10 mouse cellular contexts compared by ENCODE assay signal in the genomic region with DNA sequence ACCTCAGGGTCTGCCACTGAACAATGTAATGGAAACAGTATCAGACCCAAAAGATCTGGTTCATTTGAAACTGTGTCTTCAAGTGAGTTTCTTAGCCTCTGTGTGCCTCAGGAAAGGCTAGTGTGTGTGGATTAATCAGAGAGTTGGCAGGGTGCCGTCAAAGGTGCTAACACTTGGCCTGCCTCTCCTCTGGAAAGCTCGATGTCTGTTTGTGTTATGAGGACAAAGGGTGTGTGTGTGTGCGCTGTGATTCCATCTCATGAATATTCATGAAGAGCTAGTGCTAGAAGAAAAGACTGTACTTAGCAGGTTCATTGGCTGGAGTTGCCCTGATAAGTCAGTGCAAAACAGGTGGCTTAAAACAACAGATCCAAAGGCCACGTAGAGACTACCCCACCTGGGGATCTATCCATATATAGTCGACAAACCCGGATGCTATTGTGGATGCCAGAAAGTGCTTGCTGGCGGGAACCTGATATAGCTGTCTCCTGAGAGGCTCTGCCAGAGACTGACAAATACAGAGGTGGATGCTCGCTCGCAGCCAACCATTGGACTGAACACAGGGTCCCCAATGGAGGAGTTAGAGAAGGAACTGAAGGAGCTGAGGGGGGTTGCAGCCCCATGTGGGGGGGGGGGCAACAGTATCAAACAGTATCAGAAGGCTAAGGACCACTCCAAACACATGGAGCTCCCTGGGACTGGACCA. TPM values are rescaled to one million over a fixed set of nuclear protein-coding genes. Genes with fewer than 3 reads are reported as not detected.
DNase-seq lines count a peak whose midpoint lies in the region; ATAC-seq and TF ChIP-seq lines count a peak whose summit lies in the region.
"Had no signal": no experiment of that assay in that cellular context is flagged by ENCODE, and none has a peak within 500 bp of the region (broad histone marks: within the 10 kb centered on the region; RNA-seq: fewer than 3 reads in every experiment).

No protein-coding gene starts in this region.

- H3K9ac ChIP-seq in forebrain, embryonic 14.5 days (ENCODE audit: low read length): no peak overlapping the region; the same call in 1 of the 2 replicates
- H3K9ac ChIP-seq in hindbrain, embryonic 14.5 days: no peak overlapping the region
- H3K9ac ChIP-seq in neural tube, embryonic 13.5 days: no peak overlapping the region
- no peak overlapping the region for H3K9ac ChIP-seq in intestine, postnatal 0 days (ENCODE audit: low read depth, low read length)
- H3K9ac ChIP-seq: embryonic facial prominence, embryonic 13.5 days; limb, embryonic 15.5 days had no signal

- H3K27ac ChIP-seq in forebrain, embryonic 14.5 days (ENCODE audit: low read depth, low read length): no peak overlapping the region
- H3K27ac ChIP-seq in hindbrain, embryonic 14.5 days: no peak overlapping the region
- no peak overlapping the region for H3K27ac ChIP-seq in neural tube, embryonic 13.5 days (replicated peaks)
- no peak overlapping the region for H3K27ac ChIP-seq in intestine, postnatal 0 days (ENCODE audit: low read depth, low read length)
- H3K27ac ChIP-seq: embryonic facial prominence, embryonic 13.5 days; limb, embryonic 15.5 days had no signal

- 14% methylated on average over 9 of the region's 9 CpGs for WGBS in forebrain, embryonic 14.5 days
- WGBS in hindbrain, embryonic 14.5 days: 25% methylated on average over 9 of the region's 9 CpGs
- WGBS in neural tube, embryonic 13.5 days: 33% methylated on average over 9 of the region's 9 CpGs
- 43% methylated on average over 9 of the region's 9 CpGs for WGBS in intestine, postnatal 0 days

- peak; percentile 77 for DNase-seq in kidney, adult 9 months
- no peak for DNase-seq in kidney, postnatal 4 days
- DNase-seq in forebrain, embryonic 14.5 days (ENCODE audit: low spot score): peak; percentile 80
- no peak for DNase-seq in hindbrain, embryonic 14.5 days (ENCODE audit: low spot score)
- DNase-seq in layer of hippocampus, postnatal 14 days (ENCODE audit: low spot score in 2 of 2): no peak
- DNase-seq: lung, postnatal 36 days had no signal

- H3K27me3 ChIP-seq in forebrain, embryonic 14.5 days (replicated peaks; ENCODE audit: control insufficient read depth, insufficient read depth, low read length): no peaks in the 10 kb centered on the region
- H3K27me3 ChIP-seq in hindbrain, embryonic 14.5 days (ENCODE audit: control insufficient read depth, insufficient read depth, low read length): no peaks in the 10 kb centered on the region
- no peaks in the 10 kb centered on the region for H3K27me3 ChIP-seq in neural tube, embryonic 13.5 days
- no peaks in the 10 kb centered on the region for H3K27me3 ChIP-seq in intestine, postnatal 0 days (replicated peaks; ENCODE audit: control insufficient read depth, insufficient read depth, low read length)
- H3K27me3 ChIP-seq: embryonic facial prominence, embryonic 13.5 days; limb, embryonic 15.5 days had no signal

- H3K36me3 ChIP-seq in forebrain, embryonic 14.5 days (ENCODE audit: control insufficient read depth, insufficient read depth, low read length): no peaks in the 10 kb centered on the region
- peaks cover 10% of the 10 kb centered on the region for H3K36me3 ChIP-seq in hindbrain, embryonic 14.5 days (replicated peaks; ENCODE audit: control insufficient read depth, insufficient read depth)
- peaks cover 12% of the 10 kb centered on the region for H3K36me3 ChIP-seq in neural tube, embryonic 13.5 days
- no peaks in the 10 kb centered on the region for H3K36me3 ChIP-seq in intestine, postnatal 0 days (ENCODE audit: control insufficient read depth, insufficient read depth)
- H3K36me3 ChIP-seq: embryonic facial prominence, embryonic 13.5 days; limb, embryonic 15.5 days had no signal

- ATAC-seq in forebrain, embryonic 14.5 days: peak; percentile 81
- ATAC-seq in hindbrain, embryonic 14.5 days (ENCODE audit: low FRiP score): peak; percentile 57; the same call in 1 of the 2 replicates
- peak; percentile 19; the same call in 1 of the 2 replicates for ATAC-seq in neural tube, embryonic 13.5 days (ENCODE audit: low read depth)
- no peak for ATAC-seq in intestine, postnatal 0 days

- no peak overlapping the region for H3K4me2 ChIP-seq in forebrain, embryonic 14.5 days (ENCODE audit: low read length)
- H3K4me2 ChIP-seq in hindbrain, embryonic 14.5 days (replicated peaks): no peak overlapping the region
- H3K4me2 ChIP-seq in neural tube, embryonic 13.5 days: no peak overlapping the region
- no peak overlapping the region for H3K4me2 ChIP-seq in intestine, postnatal 0 days (replicated peaks; ENCODE audit: low read depth)
- H3K4me2 ChIP-seq: embryonic facial prominence, embryonic 13.5 days; limb, embryonic 15.5 days had no signal

- TF ChIP-seq CTCF in intestine, postnatal 0 days (IDR thresholded peaks at IDR 0.05; ENCODE audit: low read depth): no peak

- H3K4me1 ChIP-seq in forebrain, embryonic 14.5 days (ENCODE audit: control insufficient read depth, insufficient read depth, low read length): peaks cover 11% of the 10 kb centered on the region
- H3K4me1 ChIP-seq in hindbrain, embryonic 14.5 days (replicated peaks; ENCODE audit: control insufficient read depth, insufficient read depth, low read length): peaks cover 10% of the 10 kb centered on the region
- peaks cover 18% of the 10 kb centered on the region for H3K4me1 ChIP-seq in neural tube, embryonic 13.5 days (replicated peaks)
- H3K4me1 ChIP-seq in intestine, postnatal 0 days (replicated peaks; ENCODE audit: control insufficient read depth, insufficient read depth, low read length): no peaks in the 10 kb centered on the region
- H3K4me1 ChIP-seq: embryonic facial prominence, embryonic 13.5 days; limb, embryonic 15.5 days had no signal

- no peak overlapping the region for H3K4me3 ChIP-seq in forebrain, embryonic 14.5 days (ENCODE audit: low read depth, low read length)
- no peak overlapping the region for H3K4me3 ChIP-seq in hindbrain, embryonic 14.5 days (replicated peaks; ENCODE audit: low read length)
- no peak overlapping the region for H3K4me3 ChIP-seq in neural tube, embryonic 13.5 days
- H3K4me3 ChIP-seq in intestine, postnatal 0 days (ENCODE audit: low read depth, low read length): no peak overlapping the region
- H3K4me3 ChIP-seq: embryonic facial prominence, embryonic 13.5 days; limb, embryonic 15.5 days had no signal

- no peaks in the 10 kb centered on the region for H3K9me3 ChIP-seq in forebrain, embryonic 14.5 days (replicated peaks; ENCODE audit: control insufficient read depth, low read length)
- H3K9me3 ChIP-seq in hindbrain, embryonic 14.5 days (ENCODE audit: control insufficient read depth, low read length): no peaks in the 10 kb centered on the region
- no peaks in the 10 kb centered on the region for H3K9me3 ChIP-seq in neural tube, embryonic 13.5 days
- H3K9me3 ChIP-seq in intestine, postnatal 0 days (ENCODE audit: control insufficient read depth): no peaks in the 10 kb centered on the region
- H3K9me3 ChIP-seq: embryonic facial prominence, embryonic 13.5 days; limb, embryonic 15.5 days had no signal

RNA-seq across cellular contexts. Expression of gene Trim67, which starts 17.9 kb away (rescaled TPM):
- polyA plus RNA-seq in forebrain, embryonic 14.5 days (2014; fragmentation: Nextera tagmentation; extraction: Ambion mirVana): 16.5 and 22.0 TPM in 2 replicates
- polyA plus RNA-seq in hindbrain, embryonic 14.5 days (2014; fragmentation: Nextera tagmentation; extraction: Ambion mirVana): 35.8 and 39.4 TPM in 2 replicates
- polyA plus RNA-seq in neural tube, embryonic 13.5 days (2015; fragmentation: Nextera tagmentation; extraction: Ambion mirVana): 21.1 TPM in 2 replicates
- total RNA-seq in layer of hippocampus, postnatal 14 days (2021): 10 to 100 TPM; 14.9 to 16.5 TPM
- polyA plus RNA-seq in intestine, postnatal 0 days (2015; fragmentation: Nextera tagmentation; extraction: Ambion mirVana): 0.23 and 0.29 TPM in 2 replicates

RNA-seq across cellular contexts. Expression of gene Gnpat, which starts 52.0 kb away (rescaled TPM):
- 93.5 and 95.5 TPM in 2 replicates for polyA plus RNA-seq in forebrain, embryonic 14.5 days (2014; fragmentation: Nextera tagmentation; extraction: Ambion mirVana)
- 72.3 and 80.2 TPM in 2 replicates for polyA plus RNA-seq in hindbrain, embryonic 14.5 days (2014; fragmentation: Nextera tagmentation; extraction: Ambion mirVana)
- polyA plus RNA-seq in neural tube, embryonic 13.5 days (2015; fragmentation: Nextera tagmentation; extraction: Ambion mirVana): 80.4 and 82.9 TPM in 2 replicates
- total RNA-seq in layer of hippocampus, postnatal 14 days (2021): 10 to 100 TPM; 66.3 to 69.6 TPM
- polyA plus RNA-seq in intestine, postnatal 0 days (2015; fragmentation: Nextera tagmentation; extraction: Ambion mirVana): 31.0 and 31.9 TPM in 2 replicates

RNA-seq across cellular contexts. Expression of gene 2810004N23Rik, which starts 52.1 kb away (rescaled TPM):
- 25.0 and 29.1 TPM in 2 replicates for polyA plus RNA-seq in forebrain, embryonic 14.5 days (2014; fragmentation: Nextera tagmentation; extraction: Ambion mirVana)
- polyA plus RNA-seq in hindbrain, embryonic 14.5 days (2014; fragmentation: Nextera tagmentation; extraction: Ambion mirVana): 18.4 and 21.0 TPM in 2 replicates
- polyA plus RNA-seq in neural tube, embryonic 13.5 days (2015; fragmentation: Nextera tagmentation; extraction: Ambion mirVana): 27.2 and 29.7 TPM in 2 replicates
- total RNA-seq in layer of hippocampus, postnatal 14 days (2021): 10 to 100 TPM; 23.5 to 24.0 TPM
- polyA plus RNA-seq in intestine, postnatal 0 days (2015; fragmentation: Nextera tagmentation; extraction: Ambion mirVana): 17.7 and 20.6 TPM in 2 replicates

RNA-seq across cellular contexts. Expression of gene Fam89a, which starts 59.2 kb away (rescaled TPM):
- 0.27 and 0.38 TPM in 2 replicates for polyA plus RNA-seq in forebrain, embryonic 14.5 days (2014; fragmentation: Nextera tagmentation; extraction: Ambion mirVana)
- 1.0 and 1.2 TPM in 2 replicates for polyA plus RNA-seq in hindbrain, embryonic 14.5 days (2014; fragmentation: Nextera tagmentation; extraction: Ambion mirVana)
- polyA plus RNA-seq in neural tube, embryonic 13.5 days (2015; fragmentation: Nextera tagmentation; extraction: Ambion mirVana): 12.1 and 15.9 TPM in 2 replicates
- total RNA-seq in layer of hippocampus, postnatal 14 days (2021): under 1 TPM; 0.67 to 0.97 TPM
- polyA plus RNA-seq in intestine, postnatal 0 days (2015; fragmentation: Nextera tagmentation; extraction: Ambion mirVana): 1.9 and 2.3 TPM in 2 replicates

Comparison
In these comparisons a context has a peak if more than half of its experiments do, and no peak if none do; other contexts are left out.
1. DNase-seq: peak in kidney, adult 9 months (single experiment) and forebrain, embryonic 14.5 days (single experiment); none in kidney, postnatal 4 days (0 of 2), hindbrain, embryonic 14.5 days (single experiment) and layer of hippocampus, postnatal 14 days (0 of 2).
2. RNA of gene Trim67, which starts 17.9 kb away (polyA plus RNA-seq): 35.8 to 39.4 TPM in hindbrain, embryonic 14.5 days, 21.1 TPM in neural tube, embryonic 13.5 days and 16.5 to 22.0 TPM in forebrain, embryonic 14.5 days; 0.23 to 0.29 TPM in intestine, postnatal 0 days; every median in the first group is over 10 times any median in the second.